Mouse (Mus musculus) liver, adult (tissue): ENCODE results near the gene Arsj.

Source experiments
- GATA4 ChIP-seq: IDR thresholded peaks from 2 replicates; pipeline ENCODE4 v1.6.1; 2014; ENCODE audit warnings: mild to moderate bottlenecking, low read length; ENCODE audit not compliant: insufficient replicate concordance

The Arsj gene

DNA sequence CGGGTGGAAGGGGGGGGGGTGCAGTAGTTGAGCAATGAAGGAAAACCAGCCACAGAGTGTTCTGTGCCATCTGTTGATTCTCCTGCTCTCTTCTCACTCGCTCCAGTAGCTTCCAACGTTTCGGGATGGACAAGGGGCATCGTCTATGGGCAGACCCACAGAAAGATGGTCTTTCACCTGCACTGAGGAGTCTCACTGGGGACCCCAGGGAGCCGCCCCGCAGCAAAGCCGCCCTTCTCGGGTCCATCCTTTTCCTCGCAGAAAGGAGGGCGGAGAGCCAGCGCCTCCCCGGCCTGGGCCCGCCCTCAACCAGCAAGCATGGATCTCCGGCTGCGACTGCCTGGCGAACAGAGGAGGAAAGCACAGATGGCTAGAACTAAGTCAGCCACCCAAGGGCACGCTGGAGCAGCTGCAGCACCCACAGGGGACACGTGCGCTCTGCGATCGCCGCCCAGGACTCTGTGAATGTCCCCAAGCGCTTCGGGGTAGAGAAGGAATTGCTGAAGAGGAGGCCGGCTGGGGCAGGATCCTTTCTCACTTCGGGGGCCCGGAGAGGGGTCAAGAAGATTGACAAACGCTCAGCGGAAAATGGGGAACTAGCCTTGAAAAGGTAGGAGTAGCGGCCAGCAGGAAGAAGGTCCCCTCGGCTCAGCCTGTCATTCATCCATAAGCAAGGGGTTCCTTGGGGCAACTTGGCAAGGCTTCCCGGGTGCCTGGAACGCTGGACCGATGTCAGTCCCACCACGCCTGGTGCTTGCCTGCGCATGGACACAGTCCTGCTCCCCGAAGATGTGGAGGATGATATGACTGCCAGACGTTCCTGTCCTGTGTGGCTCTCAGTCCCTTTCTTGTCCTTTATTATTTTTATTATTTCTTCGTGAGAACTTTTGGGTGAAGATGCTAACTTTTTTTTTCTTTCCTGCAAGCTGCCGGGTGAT lies at the start of gene Arsj:
TSS of gene Arsj (plus strand) at position 117 of the 938 bp plus-strand sequence.
- TF ChIP-seq GATA4 = no peak

DNA sequence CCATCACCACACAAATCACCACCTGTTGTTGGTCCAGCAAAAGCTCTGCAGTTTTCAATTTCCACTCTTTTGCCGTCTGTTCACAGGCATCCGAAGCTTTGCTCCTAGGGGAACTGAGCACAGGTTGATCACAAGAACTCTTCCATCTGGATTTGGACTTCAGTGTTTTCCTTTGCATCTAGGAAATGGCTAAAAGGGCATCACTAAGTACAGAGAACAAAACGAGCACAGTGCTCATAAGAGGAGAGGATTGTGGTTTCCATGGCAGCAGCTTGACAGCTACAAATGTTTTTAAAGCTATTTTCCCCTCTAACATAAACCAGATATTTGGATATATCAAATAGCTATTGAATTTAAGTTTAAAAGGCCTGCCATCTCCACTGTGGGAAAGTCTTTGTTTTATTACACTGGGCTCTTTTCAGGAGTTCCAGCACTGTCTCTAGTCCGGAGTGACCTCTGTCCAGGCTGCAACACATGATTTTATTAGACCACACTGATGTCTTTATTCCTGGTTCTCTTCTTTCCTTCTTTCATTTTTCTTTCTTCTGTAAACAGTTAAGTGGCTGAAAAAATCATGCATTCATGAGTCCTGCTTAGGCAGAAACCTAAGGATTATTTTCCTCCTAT lies 38.5 kb upstream of the Arsj start:
- TF ChIP-seq GATA4 = no peak

GRCm38 (mm10) chr3:126325891-126326627 lies 37.4 kb upstream of the Arsj start:
- TF ChIP-seq GATA4 = no peak

DNA sequence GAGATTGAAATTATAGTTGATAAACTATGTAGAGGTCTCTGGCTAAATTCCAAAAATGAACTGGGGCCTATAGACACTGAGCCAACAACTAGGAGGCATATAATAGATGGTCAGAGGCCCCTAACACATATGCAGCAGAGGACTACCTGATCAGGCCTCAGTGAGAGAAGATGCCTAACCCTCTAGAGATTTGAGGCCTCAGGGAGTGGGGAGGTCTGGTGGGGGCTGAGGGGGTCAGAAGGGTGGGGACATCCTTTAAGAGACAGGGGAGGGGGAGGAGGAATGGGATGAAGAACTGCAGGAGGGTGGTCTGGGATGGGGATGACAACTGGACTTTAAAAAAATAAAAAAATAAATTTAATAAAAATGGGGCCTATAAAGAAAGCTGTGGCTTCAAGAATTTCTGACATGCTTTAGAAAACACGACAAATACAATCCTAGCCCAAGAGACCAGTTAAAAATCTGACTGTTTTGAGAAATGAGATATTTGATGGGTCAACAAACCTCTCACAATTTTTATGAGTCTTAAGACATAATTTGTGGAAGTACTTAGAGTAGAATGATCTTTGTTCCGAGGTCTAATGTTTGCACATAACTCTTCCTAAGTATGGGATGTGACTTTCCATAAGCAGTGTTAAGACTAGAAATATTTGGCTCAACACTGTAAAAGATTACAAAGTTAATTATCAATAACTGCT lies 36.7 kb upstream of the Arsj start:
- no peak for TF ChIP-seq GATA4

DNA sequence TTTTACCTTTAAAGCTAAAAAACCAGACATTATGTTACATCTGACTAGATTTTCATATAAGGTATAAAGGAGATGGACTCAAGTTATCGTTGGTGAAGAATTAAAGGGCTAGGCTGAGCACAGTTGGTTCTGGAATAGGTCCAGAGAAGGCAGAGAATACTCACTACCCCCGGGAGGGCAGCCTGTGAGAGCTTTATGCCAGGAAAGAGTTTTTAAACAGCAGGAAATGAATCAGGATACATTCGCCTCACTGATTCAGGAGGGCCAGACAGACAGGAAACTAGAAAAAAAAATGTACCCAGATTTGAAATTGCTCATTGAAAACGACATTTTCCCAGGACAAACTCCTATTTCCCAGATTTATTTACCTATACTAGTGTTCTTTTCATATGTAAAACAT lies 28.2 kb upstream of the Arsj start:
- TF ChIP-seq GATA4 = no peak

DNA sequence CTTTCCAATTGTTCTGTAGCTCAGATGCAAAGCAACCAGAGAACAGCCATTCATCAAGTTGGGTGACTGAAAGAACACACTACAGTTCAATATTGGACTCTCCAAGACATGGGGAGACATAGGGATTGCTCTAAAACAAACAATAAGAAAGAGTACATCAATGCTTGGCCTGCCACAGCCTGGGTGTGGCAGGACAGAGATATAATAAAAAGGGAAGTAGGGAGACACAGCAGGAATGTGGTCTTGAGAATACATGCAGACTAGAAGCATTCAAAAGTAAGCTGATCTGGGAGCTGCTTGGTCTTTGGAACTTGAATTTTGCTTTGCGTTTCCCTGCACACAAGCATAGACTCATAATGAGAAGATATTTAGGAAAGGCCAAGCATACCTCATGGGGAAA lies 18.7 kb upstream of the Arsj start:
- TF ChIP-seq GATA4 = no peak

- TF ChIP-seq GATA4 = no peak
Measured at GRCm38 (mm10) chr3:126359760-126360159, 3.7 kb upstream of the Arsj start.

DNA sequence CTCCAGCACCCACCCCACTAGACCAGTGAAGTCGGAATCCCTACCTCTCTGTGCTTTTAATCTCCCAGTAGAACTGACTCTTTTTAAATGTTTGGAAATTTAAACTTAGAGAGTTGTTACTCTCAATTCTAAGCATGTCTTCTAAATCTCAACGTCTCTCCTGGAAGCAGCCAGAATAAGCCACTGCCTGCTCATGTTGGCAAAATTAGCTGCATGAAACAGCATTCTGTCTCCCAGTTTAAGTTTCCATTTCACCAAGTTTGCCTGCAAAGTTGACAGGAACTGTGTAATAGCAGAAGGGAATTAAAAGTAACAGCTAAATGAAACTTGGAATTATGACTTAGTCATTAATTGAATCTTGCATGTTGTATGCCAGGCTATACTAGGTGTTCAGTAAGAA lies 1.1 kb upstream of the Arsj start:
- TF ChIP-seq GATA4 = no peak

DNA sequence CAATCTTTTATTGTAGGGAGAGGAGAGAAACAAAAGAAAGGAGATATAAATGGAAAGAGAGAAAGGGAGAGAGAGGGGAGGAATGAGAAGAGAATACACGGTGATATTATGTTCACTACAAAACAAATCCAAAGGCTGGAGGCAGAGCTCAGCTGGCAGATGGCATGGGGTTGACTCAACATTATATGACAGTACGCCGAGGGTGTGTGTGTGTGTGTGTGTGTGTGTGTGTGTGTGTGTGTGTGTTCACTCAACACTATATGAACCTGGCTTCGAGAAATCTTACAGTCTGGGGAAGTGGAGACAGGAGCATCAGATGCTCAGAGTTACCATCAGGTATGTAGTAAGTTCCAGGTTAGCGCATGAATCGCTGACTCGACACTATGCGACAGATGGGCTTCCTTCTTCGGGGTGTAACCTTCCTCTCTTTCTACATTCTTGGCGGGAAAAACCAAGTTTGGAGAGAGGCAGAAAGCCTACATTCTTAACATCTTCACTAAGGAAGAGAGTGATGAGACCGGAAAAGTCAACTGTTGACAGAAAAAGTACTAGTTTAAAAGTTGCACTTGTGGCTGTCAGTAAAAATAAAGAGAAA lies 456 bp upstream of the Arsj start:
- TF ChIP-seq GATA4 = no peak

DNA sequence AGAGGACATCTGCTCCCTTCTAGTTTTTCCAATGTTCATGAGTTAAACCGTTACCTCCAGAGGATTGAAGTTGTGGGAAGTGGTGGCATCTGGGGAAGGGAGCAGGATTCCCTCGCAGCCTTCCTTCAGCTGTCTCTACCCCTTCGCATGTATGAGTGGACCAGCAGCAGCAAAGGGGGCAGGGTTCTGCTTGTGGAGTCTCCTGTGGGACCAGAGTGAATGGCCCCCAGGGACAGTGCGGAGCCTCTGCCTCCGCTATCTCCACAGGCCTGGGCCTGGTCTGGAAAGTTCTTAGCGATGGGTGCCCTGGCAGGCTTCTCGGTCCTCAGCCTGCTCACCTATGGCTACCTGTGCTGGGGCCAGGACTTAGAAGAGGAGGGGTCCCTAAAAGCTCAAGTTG lies 1.1 kb downstream of the Arsj start:
- TF ChIP-seq GATA4 = no peak

- TF ChIP-seq GATA4 = no peak
Measured at GRCm38 (mm10) chr3:126370571-126370970, 7.1 kb downstream of the Arsj start.

GRCm38 (mm10) chr3:126372815-126373545 lies 9.5 kb downstream of the Arsj start:
- no peak for TF ChIP-seq GATA4

- TF ChIP-seq GATA4 = no peak
Measured at GRCm38 (mm10) chr3:126373721-126374120, 10.2 kb downstream of the Arsj start.

GRCm38 (mm10) chr3:126379252-126379651 lies 15.8 kb downstream of the Arsj start:
- no peak for TF ChIP-seq GATA4

- TF ChIP-seq GATA4 = no peak
Measured at GRCm38 (mm10) chr3:126379702-126380101, 16.2 kb downstream of the Arsj start.

GRCm38 (mm10) chr3:126383276-126383675 lies 19.8 kb downstream of the Arsj start:
- no peak for TF ChIP-seq GATA4
